Mouse (Mus musculus): Measurements from ENCODE around the gene Gorab. TPM values are rescaled to one million over a fixed set of nuclear protein-coding genes. Genes with fewer than 3 reads are reported as not detected.

Gorab gene
- 6.2 to 13.3 TPM (median 9.4 TPM) in 4 replicates for total RNA-seq (2023)

DNA sequence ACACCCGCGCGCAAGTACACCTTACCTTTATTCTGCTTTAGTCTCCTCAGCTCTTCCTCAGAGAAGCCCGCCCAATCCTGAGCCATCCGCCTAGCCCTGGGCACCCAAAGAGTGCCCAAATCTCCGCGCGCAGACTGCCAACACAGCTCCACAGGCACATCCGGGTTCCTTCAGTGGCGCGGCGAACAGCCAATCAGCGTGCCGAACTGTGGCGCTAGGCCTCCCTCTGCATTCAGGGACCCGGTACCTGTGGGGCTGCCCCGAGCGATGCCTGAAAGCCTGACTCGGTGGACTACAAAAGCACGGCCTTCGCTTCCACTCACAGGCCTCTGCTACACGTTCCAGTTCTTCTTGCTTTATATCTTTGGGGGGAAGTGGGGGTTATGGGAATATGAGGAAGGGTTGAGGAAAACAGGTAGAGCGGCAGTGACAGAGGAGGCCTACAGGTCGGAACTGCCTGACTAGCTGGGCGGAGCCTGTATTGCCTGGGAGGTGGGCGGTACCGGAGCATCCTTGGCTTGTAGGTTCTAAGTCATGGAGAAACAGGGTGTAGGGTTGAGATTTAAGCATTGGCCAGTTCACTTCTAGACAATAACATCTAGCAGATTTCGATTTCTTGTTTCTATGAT is at the start of gene Gorab:
Gene Gorab, minus strand, starts transcription at position 172 of the 629 bp plus-strand sequence.

Other genes starting within 250 kb of the Gorab start
- gene Prrx1, start 90.0 kb downstream of the Gorab start, total RNA-seq (2023), result not detected in 4 replicates